Mouse (Mus musculus) CH12.LX (cell line): ENCODE data around the gene Mcrip1.

Source experiments
- CTCF ChIP-seq, 2 experiments: IDR thresholded peaks in 1 of 2; conservative IDR thresholded peaks in 1 of 2; 2 replicates each; pipeline ENCODE4 v1.5.1; 2011 to 2012; ENCODE audit warnings: low read depth in 2 of 2, low read length in 2 of 2, improper control_type of control experiment in 1 of 2, inconsistent platforms in 1 of 2, mild to moderate bottlenecking in 1 of 2, moderate library complexity in 1 of 2
- ELF1 ChIP-seq: IDR thresholded peaks from 2 replicates; pipeline ENCODE4 v1.6.1; 2014; ENCODE audit warnings: low read depth, mild to moderate bottlenecking, inconsistent platforms, low read length, improper control_type of control experiment
- KAT2A ChIP-seq: IDR thresholded peaks from 2 replicates; pipeline ENCODE4 v1.6.1; 2012; ENCODE audit warnings: low read length, improper control_type of control experiment, inconsistent platforms; ENCODE audit not compliant: insufficient replicate concordance
- POLR2A ChIP-seq: IDR thresholded peaks from 2 replicates; pipeline ENCODE4 v1.6.1; 2011; ENCODE audit warnings: low read depth, mild to moderate bottlenecking, improper control_type of control experiment, low read length
- USF2 ChIP-seq: conservative IDR thresholded peaks from 2 replicates; pipeline ENCODE4 v1.6.1; 2011; ENCODE audit warnings: low read depth, low read length, improper control_type of control experiment

- TF ChIP-seq KAT2A (no peak), CTCF (conservative IDR thresholded peaks at IDR 0.05 in 1 of 2, IDR thresholded peaks at IDR 0.05 in 1 of 2; ENCODE audit: low read depth in 2 of 2, low read length in 2 of 2) (no peak), USF2 (no peak), ELF1 (no peak), POLR2A (no peak)
Observed at GRCm38 (mm10) chr11:120554834-120555233, 5.3 kb upstream of the Mcrip1 start.
